Mouse (Mus musculus): ENCODE measurements around the gene Nudt1. TPM values are rescaled to one million over a fixed set of nuclear protein-coding genes. Genes with fewer than 3 reads are reported as not detected.

Nudt1 gene
- polyA plus RNA-seq, 1 experiment from 2014 or later = 47.1 TPM

DNA sequence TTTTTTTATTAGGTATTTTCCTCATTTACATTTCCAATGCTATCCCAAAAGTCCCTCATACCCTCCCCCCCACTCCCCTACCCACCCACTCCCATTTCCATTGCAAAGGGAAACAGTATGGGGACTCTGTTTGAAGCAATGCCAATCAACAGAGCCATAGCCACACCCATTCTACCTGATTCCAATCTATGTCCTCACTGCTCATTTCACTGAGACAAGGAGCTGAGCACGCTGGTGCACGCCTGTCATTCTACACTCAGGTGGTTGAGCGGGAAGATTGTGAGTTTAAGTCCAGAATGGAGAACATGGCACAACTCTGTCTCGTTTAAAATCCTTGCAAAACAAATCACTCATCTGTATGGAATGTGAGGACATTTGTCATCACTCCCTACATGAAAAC, 11.1 kb downstream of the Nudt1 start:
- H3K9me3 ChIP-seq (ENCODE audit: control insufficient read depth, low read length) = no peaks in the 10 kb centered on the region
- H3K4me3 ChIP-seq (ENCODE audit: low read depth, low read length) = no peak overlapping the region; the same call in 1 of the 2 replicates
- no peaks in the 10 kb centered on the region for H3K27me3 ChIP-seq (ENCODE audit: control insufficient read depth, insufficient read depth, low read length)
- peak overlapping the region; percentile 85; the same call in 1 of the 2 replicates for H3K4me2 ChIP-seq (ENCODE audit: low read depth)
- H3K27ac ChIP-seq (ENCODE audit: low read depth, low read length) = no peak overlapping the region
- H3K9ac ChIP-seq (ENCODE audit: low read length) = no peak overlapping the region
- DNase-seq (ENCODE audit: low spot score) (no peak), ATAC-seq (ENCODE audit: insufficient read depth, low FRiP score, low TSS enrichment) (no peak)
- 60% methylated on average over 4 of the region's 4 CpGs for WGBS
- H3K4me1 ChIP-seq (ENCODE audit: control insufficient read depth, insufficient read depth, low read length) = peaks cover 8% of the 10 kb centered on the region; the same call in 1 of the 2 replicates
- H3K36me3 ChIP-seq (ENCODE audit: control insufficient read depth, insufficient read depth, low read length) = peaks cover 2% of the 10 kb centered on the region; the same call in 1 of the 2 replicates

GRCm38 (mm10) chr5:140333631-140334030, 12.2 kb downstream of the Nudt1 start:
- Histone ChIP-seq H3K4me1 (ENCODE audit: control insufficient read depth, insufficient read depth, low read length) (peaks cover 8% of the 10 kb centered on the region; the same call in 1 of the 2 replicates), H3K36me3 (ENCODE audit: control insufficient read depth, insufficient read depth, low read length) (peaks cover 5% of the 10 kb centered on the region; the same call in 1 of the 2 replicates), H3K9ac (ENCODE audit: low read length) (no peak overlapping the region), H3K9me3 (ENCODE audit: control insufficient read depth, low read length) (no peaks in the 10 kb centered on the region), H3K4me2 (ENCODE audit: low read depth) (no peak overlapping the region), H3K27ac (ENCODE audit: low read depth, low read length) (no peak overlapping the region), H3K27me3 (ENCODE audit: control insufficient read depth, insufficient read depth, low read length) (no peaks in the 10 kb centered on the region), H3K4me3 (ENCODE audit: low read depth, low read length) (no peak overlapping the region)
- DNase-seq (ENCODE audit: low spot score) (no peak), ATAC-seq (ENCODE audit: insufficient read depth, low FRiP score, low TSS enrichment) (no peak)
- WGBS = 41% methylated on average over 2 of the region's 2 CpGs

DNA sequence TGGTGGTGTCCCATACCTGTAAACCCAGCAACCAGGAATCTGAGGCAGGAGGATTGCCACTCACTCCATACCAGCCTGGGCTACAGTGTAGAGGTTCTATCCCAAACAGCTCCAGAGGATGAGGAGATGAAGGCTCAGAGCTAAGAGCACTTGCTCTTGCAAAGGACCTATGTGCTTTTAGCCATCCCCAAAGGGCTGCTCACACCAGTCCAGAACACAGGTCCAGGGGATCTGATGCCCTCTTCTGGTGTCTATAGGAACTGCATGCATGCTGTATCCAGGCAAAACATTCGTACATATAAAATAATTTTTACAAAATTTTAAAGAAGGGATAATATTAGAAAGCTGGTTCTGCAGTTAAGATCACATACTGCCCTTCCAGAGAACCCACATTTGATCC, 15.2 kb downstream of the Nudt1 start:
- no peak overlapping the region for H3K4me3 ChIP-seq (ENCODE audit: low read depth, low read length)
- H3K9ac ChIP-seq (ENCODE audit: low read length) = no peak overlapping the region
- H3K27me3 ChIP-seq (ENCODE audit: control insufficient read depth, insufficient read depth, low read length) = no peaks in the 10 kb centered on the region
- DNase-seq (ENCODE audit: low spot score) = peak; percentile 36
- 79% methylated on average over 1 of the region's 1 CpGs for WGBS
- H3K4me2 ChIP-seq (ENCODE audit: low read depth) = no peak overlapping the region
- ATAC-seq (ENCODE audit: insufficient read depth, low FRiP score, low TSS enrichment) = no peak
- peaks cover 2% of the 10 kb centered on the region; the same call in 1 of the 2 replicates for H3K36me3 ChIP-seq (ENCODE audit: control insufficient read depth, insufficient read depth, low read length)
- no peaks in the 10 kb centered on the region for H3K9me3 ChIP-seq (ENCODE audit: control insufficient read depth, low read length)
- H3K27ac ChIP-seq (ENCODE audit: low read depth, low read length) = no peak overlapping the region
- H3K4me1 ChIP-seq (ENCODE audit: control insufficient read depth, insufficient read depth, low read length) = no peaks in the 10 kb centered on the region

DNA sequence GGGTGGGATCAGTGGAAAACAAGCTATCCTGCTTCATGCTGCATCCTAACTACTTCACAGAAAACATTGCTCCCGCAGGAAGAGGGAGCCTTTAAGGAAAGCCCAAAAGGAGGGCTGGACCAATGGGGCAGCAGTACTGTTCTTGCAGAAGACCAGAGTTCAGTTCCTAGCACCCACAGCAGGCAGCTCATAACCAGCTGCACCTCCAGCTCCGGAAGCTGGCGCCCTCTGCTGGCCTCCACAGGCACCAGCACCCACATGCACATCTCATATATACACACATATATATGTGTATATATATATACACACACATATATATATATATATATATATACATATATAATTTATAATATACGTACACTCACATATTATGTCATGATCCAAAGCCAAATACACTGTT, 17.3 kb downstream of the Nudt1 start:
- H3K4me3 ChIP-seq (ENCODE audit: low read depth, low read length) = no peak overlapping the region
- ATAC-seq (ENCODE audit: insufficient read depth, low FRiP score, low TSS enrichment) (no peak), DNase-seq (ENCODE audit: low spot score) (no peak)
- H3K27me3 ChIP-seq (ENCODE audit: control insufficient read depth, insufficient read depth, low read length) = no peaks in the 10 kb centered on the region
- no peaks in the 10 kb centered on the region for H3K9me3 ChIP-seq (ENCODE audit: control insufficient read depth, low read length)
- no peak overlapping the region for H3K4me2 ChIP-seq (ENCODE audit: low read depth)
- no peak overlapping the region for H3K9ac ChIP-seq (ENCODE audit: low read length)
- H3K4me1 ChIP-seq (ENCODE audit: control insufficient read depth, insufficient read depth, low read length) = no peaks in the 10 kb centered on the region
- 93% methylated on average over 4 of the region's 4 CpGs for WGBS
- peaks cover 2% of the 10 kb centered on the region; the same call in 1 of the 2 replicates for H3K36me3 ChIP-seq (ENCODE audit: control insufficient read depth, insufficient read depth, low read length)
- no peak overlapping the region for H3K27ac ChIP-seq (ENCODE audit: low read depth, low read length)

DNA sequence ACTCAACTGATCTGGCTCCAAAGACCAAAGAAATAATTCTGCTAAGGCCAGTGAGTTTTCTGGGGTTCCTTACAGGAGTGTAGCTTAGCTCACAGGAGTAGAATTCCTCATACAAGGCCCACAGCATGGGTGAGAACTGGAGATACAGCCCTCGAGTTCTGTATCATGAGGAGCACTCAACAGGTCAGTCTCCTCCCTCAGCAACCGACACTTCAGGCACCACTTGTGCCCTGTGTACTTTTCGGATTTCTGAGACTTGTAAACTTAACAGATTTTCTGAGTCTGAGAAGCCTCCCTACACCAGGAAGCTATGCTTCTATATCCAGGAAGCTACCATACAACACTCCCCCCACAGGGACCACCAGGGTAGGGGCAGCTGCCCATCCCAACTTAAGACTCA, 18.4 kb downstream of the Nudt1 start:
- Histone ChIP-seq H3K27ac (ENCODE audit: low read depth, low read length) (no peak overlapping the region), H3K4me2 (ENCODE audit: low read depth) (no peak overlapping the region), H3K9ac (ENCODE audit: low read length) (no peak overlapping the region), H3K4me1 (ENCODE audit: control insufficient read depth, insufficient read depth, low read length) (no peaks in the 10 kb centered on the region), H3K27me3 (ENCODE audit: control insufficient read depth, insufficient read depth, low read length) (no peaks in the 10 kb centered on the region), H3K4me3 (ENCODE audit: low read depth, low read length) (no peak overlapping the region), H3K9me3 (ENCODE audit: control insufficient read depth, low read length) (no peaks in the 10 kb centered on the region), H3K36me3 (ENCODE audit: control insufficient read depth, insufficient read depth, low read length) (peaks cover 2% of the 10 kb centered on the region; the same call in 1 of the 2 replicates)
- DNase-seq (ENCODE audit: low spot score) = no peak
- 91% methylated on average over 3 of the region's 3 CpGs for WGBS
- ATAC-seq (ENCODE audit: insufficient read depth, low FRiP score, low TSS enrichment) = no peak

GRCm38 (mm10) chr5:140342880-140343279, 21.4 kb downstream of the Nudt1 start:
- H3K36me3 ChIP-seq (ENCODE audit: control insufficient read depth, insufficient read depth, low read length) = peaks cover 2% of the 10 kb centered on the region; the same call in 1 of the 2 replicates
- WGBS = 88% methylated on average over 4 of the region's 4 CpGs
- H3K9ac ChIP-seq (ENCODE audit: low read length) = no peak overlapping the region
- H3K9me3 ChIP-seq (ENCODE audit: control insufficient read depth, low read length) = no peaks in the 10 kb centered on the region
- no peak overlapping the region for H3K27ac ChIP-seq (ENCODE audit: low read depth, low read length)
- no peaks in the 10 kb centered on the region for H3K4me1 ChIP-seq (ENCODE audit: control insufficient read depth, insufficient read depth, low read length)
- DNase-seq (ENCODE audit: low spot score) (no peak), ATAC-seq (ENCODE audit: insufficient read depth, low FRiP score, low TSS enrichment) (no peak)
- H3K27me3 ChIP-seq (ENCODE audit: control insufficient read depth, insufficient read depth, low read length) = no peaks in the 10 kb centered on the region
- no peak overlapping the region for H3K4me3 ChIP-seq (ENCODE audit: low read depth, low read length)
- no peak overlapping the region for H3K4me2 ChIP-seq (ENCODE audit: low read depth)

DNA sequence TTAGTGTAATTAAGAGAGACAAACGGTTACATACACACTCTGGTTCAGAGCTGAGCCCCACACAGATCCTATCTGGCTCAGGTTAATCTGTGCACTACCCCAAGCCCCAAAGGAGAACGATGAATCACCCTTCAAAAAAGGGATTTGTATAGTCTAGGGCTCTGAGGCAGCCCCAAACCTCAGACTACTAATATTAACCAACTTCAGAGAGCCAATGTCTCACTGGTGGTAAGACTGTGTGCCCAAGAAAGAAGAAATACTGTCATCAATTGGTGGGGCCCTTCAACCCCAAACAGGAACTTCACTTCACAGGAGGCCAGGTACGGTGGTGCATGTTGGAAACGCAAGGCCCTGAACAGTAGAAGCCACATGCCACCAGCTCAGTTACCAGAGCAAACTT, 23.8 kb downstream of the Nudt1 start:
- WGBS = 90% methylated on average over 4 of the region's 4 CpGs
- ATAC-seq (ENCODE audit: insufficient read depth, low FRiP score, low TSS enrichment) (no peak), DNase-seq (ENCODE audit: low spot score) (no peak)
- 0 out of 2 replicates have a peak, but pooled peaks cover 4% of the 10 kb centered on the region for H3K36me3 ChIP-seq (ENCODE audit: control insufficient read depth, insufficient read depth, low read length)
- H3K9me3 ChIP-seq (ENCODE audit: control insufficient read depth, low read length) = no peaks in the 10 kb centered on the region
- H3K27ac ChIP-seq (ENCODE audit: low read depth, low read length) = no peak overlapping the region
- no peak overlapping the region for H3K4me2 ChIP-seq (ENCODE audit: low read depth)
- no peaks in the 10 kb centered on the region for H3K27me3 ChIP-seq (ENCODE audit: control insufficient read depth, insufficient read depth, low read length)
- H3K4me3 ChIP-seq (ENCODE audit: low read depth, low read length) = no peak overlapping the region
- H3K4me1 ChIP-seq (ENCODE audit: control insufficient read depth, insufficient read depth, low read length) = no peaks in the 10 kb centered on the region
- H3K9ac ChIP-seq (ENCODE audit: low read length) = no peak overlapping the region

GRCm38 (mm10) chr5:140346050-140346449, 24.6 kb downstream of the Nudt1 start:
- Histone ChIP-seq H3K4me1 (ENCODE audit: control insufficient read depth, insufficient read depth, low read length) (no peaks in the 10 kb centered on the region), H3K36me3 (ENCODE audit: control insufficient read depth, insufficient read depth, low read length) (0 out of 2 replicates have a peak, but pooled peaks cover 4% of the 10 kb centered on the region), H3K4me2 (ENCODE audit: low read depth) (no peak overlapping the region), H3K4me3 (ENCODE audit: low read depth, low read length) (no peak overlapping the region), H3K27me3 (ENCODE audit: control insufficient read depth, insufficient read depth, low read length) (no peaks in the 10 kb centered on the region), H3K9me3 (ENCODE audit: control insufficient read depth, low read length) (no peaks in the 10 kb centered on the region), H3K9ac (ENCODE audit: low read length) (no peak overlapping the region), H3K27ac (ENCODE audit: low read depth, low read length) (no peak overlapping the region)
- no peak for ATAC-seq (ENCODE audit: insufficient read depth, low FRiP score, low TSS enrichment)
- DNase-seq (ENCODE audit: low spot score) = no peak
- WGBS = 63% methylated on average over 1 of the region's 1 CpGs

- Histone ChIP-seq H3K27ac (ENCODE audit: low read depth, low read length) (no peak overlapping the region), H3K36me3 (ENCODE audit: control insufficient read depth, insufficient read depth, low read length) (peaks cover 14% of the 10 kb centered on the region), H3K9ac (ENCODE audit: low read length) (no peak overlapping the region), H3K4me3 (ENCODE audit: low read depth, low read length) (no peak overlapping the region), H3K9me3 (ENCODE audit: control insufficient read depth, low read length) (no peaks in the 10 kb centered on the region), H3K27me3 (ENCODE audit: control insufficient read depth, insufficient read depth, low read length) (no peaks in the 10 kb centered on the region), H3K4me2 (ENCODE audit: low read depth) (no peak overlapping the region), H3K4me1 (ENCODE audit: control insufficient read depth, insufficient read depth, low read length) (no peaks in the 10 kb centered on the region)
- 97% methylated on average over 9 of the region's 9 CpGs for WGBS
- ATAC-seq (ENCODE audit: insufficient read depth, low FRiP score, low TSS enrichment) = no peak
- no peak for DNase-seq (ENCODE audit: low spot score)
Observed at GRCm38 (mm10) chr5:140349882-140350281, 28.4 kb downstream of the Nudt1 start.

Measured in neural tube, embryonic 11.5 days (tissue).